Mouse (Mus musculus): ENCODE data around the gene Mtch2. TPM values are rescaled to one million over a fixed set of nuclear protein-coding genes. Genes with fewer than 3 reads are reported as not detected.

Gene Mtch2
- total RNA-seq, 2 experiments from 2014 or later: 134 to 139 TPM

DNA sequence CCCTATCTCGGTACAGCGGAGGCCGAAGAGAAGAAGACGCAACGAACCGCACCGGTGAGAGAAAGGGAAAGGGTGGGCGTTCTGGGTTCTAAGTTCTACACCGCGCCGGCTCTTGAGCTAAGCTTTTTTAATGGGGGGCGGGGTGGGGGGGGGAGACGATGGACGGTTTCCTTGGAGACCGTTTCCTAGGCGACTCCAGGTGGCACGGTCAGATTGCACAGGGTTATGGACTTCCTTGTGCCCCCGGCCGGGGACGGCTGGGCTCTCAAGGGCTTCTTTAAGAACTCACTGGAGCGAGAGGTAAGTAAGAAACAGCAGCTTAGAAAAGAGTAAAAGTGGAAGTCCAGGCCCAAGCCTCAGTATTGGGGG lies 57.9 kb downstream of the Mtch2 start:
- DNase-seq (ENCODE audit: low spot score in 2 of 2): no peak

DNA sequence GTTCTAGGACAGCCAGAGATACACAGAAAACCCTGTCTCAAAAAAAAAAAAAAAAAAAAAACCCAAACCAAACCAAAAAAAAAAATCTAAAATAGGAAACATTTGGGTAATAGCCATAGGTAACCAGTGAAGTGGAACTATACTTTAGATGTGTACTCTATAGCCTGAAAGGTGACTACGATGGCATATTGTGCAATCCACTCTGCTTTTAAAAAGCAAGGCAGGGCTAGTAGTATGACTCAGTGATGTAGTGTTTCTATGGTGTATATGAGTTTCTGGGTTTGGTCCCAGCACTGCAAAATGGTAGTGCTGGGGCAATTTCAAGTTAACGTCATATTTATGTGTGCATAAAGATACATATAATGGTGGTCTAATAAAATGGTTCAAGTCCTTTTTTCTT lies 59.8 kb downstream of the Mtch2 start:
- DNase-seq (ENCODE audit: low spot score in 2 of 2): no peak

DNA sequence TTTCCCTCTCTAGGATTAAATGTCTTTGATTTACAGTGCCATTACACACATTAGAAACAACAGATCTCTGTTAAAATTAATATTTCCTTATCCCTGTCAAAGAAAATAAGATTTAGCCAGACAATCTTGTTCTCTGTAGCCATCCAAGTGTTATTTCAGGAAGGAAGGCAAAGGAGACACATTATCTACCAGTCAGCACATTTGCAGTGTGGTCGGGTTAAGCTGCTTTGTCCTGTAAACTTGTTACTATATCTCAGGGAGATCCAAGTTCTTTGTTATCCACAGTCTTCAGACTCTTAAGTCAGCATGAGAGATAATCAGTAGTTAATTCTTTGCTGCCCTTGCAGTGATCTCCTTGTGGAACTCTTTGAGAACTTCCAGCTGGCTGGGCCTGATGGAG lies 63.9 kb downstream of the Mtch2 start:
- DNase-seq (ENCODE audit: low spot score in 2 of 2): no peak

DNA sequence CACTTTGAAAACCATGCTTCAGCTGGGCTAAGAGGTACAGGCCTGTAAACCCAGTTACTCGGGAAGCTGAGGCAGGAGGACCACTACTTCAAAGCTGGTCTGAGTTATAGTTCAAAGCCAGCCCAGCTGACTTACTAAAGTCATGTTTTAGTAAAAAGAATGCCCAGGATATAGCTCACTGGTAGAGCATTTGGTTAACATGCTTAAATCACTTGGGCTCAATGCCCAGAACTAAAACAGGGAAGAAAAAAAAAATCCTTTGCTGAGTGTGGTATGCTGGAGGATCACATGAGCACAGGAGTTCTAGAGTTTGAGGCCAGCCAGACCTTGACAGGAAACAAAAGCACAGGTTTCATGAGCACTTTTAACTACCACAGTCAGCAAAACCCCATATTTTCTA lies 64.7 kb downstream of the Mtch2 start:
- no peak for DNase-seq (ENCODE audit: low spot score in 2 of 2)

DNA sequence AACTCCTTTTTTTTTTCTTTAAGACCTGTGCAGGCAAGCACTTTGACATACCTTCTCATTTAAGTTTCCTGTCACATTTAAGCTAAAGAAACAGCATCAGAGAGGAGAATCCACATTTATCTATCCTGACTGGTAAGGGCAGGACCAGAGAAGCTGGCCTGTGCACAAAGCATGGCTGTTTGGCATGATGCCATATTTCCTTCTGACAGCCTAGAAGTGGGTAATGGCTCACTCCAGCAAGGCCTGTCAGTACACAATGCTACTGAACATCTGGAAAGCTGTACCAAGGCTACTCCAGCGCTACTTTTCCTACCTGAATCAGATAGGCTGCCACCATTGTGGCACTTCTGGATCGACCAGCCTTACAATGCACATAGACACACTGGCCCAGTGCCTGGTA lies 66.7 kb downstream of the Mtch2 start:
- DNase-seq (ENCODE audit: low spot score in 2 of 2): no peak

DNA sequence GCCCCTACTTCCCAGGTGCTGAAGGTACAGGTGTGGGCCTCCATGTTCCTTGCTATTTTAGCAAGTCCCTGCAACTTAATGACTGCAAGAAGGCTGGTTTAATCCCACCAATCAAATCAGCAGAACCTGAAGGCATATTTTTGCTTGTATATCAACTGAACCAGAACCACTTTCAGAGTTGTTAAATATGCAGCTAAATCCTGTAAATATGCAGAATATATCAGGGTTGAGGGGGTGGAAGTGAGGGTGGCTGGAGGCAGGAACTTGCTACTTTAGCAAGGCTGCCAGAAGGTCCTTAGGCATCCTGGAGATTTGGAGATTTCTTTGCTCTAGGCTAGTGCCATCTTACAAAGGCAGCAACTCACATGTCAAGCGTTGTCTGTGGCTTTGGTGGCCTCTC lies 68.6 kb downstream of the Mtch2 start:
- DNase-seq (ENCODE audit: low spot score in 2 of 2): no peak

Other genes with a start within 250 kb of the Mtch2 start
- gene Nup160, start 169.9 kb upstream of the Mtch2 start, total RNA-seq (2021): 10 to 100 TPM; 19.8 to 20.4 TPM
- gene Fnbp4, start 101.8 kb upstream of the Mtch2 start, total RNA-seq (2021): 10 to 100 TPM; 58.8 to 74.5 TPM
- gene Agbl2, start 64.4 kb upstream of the Mtch2 start, total RNA-seq (2021): under 1 TPM; 0.31 to 0.88 TPM
- gene C1qtnf4, start 38.7 kb downstream of the Mtch2 start, total RNA-seq (2021): 100 to 1,000 TPM; 172 to 176 TPM
- gene Kbtbd4, start 57.6 kb downstream of the Mtch2 start, total RNA-seq (2021): 10 to 100 TPM; 31.3 to 38.8 TPM
- gene Ndufs3, start 57.7 kb downstream of the Mtch2 start, total RNA-seq (2021): 100 to 1,000 TPM; 226 to 232 TPM
- 100 to 1,000 TPM; 117 to 120 TPM for gene Celf1, start 93.2 kb downstream of the Mtch2 start, total RNA-seq (2021)
- under 1 TPM; 0.35 to 0.43 TPM for gene Rapsn, start 188.5 kb downstream of the Mtch2 start, total RNA-seq (2021)
- gene Psmc3, start 206.9 kb downstream of the Mtch2 start, total RNA-seq (2021): 100 to 1,000 TPM; 214 to 234 TPM
- 10 to 100 TPM; 24.7 to 29.6 TPM for gene Slc39a13, start 223.3 kb downstream of the Mtch2 start, total RNA-seq (2021)
- 1 to 10 TPM; 4.0 to 4.5 TPM for gene Spi1, start 235.2 kb downstream of the Mtch2 start, total RNA-seq (2021)